Mouse (Mus musculus) adrenal gland, postnatal 10 days (tissue): ENCODE data around the gene Pih1d3. TPM values are rescaled to one million over a fixed set of nuclear protein-coding genes. Genes with fewer than 3 reads are reported as not detected.

ENCODE experiments used
- DNase-seq: peaks from one replicate; pipeline ENCODE4 v3.0.0; 2021; ENCODE audit warnings: mixed read lengths
- long read RNA-seq, 2 experiments: library from polyadenylated mRNA; stranded (forward); transcript quantifications; one replicate each; pipeline ENCODE4 v2.0.0; 2021
- total RNA-seq, 2 experiments: library from RNA; stranded (reverse); gene quantifications; 2 replicates each; pipeline ENCODE4 v1.2.3; 2021

Gene Pih1d3
- not detected for total RNA-seq
- long read RNA-seq, experiment 1: 0 reads
- long read RNA-seq, experiment 2: 0 reads

GRCm38 (mm10) chr1:31222564-31222963 lies at the start of gene Pih1d3, which contains the start of gene 4931428L18Rik:
TSS of gene Pih1d3 (plus strand) at chr1:31222838.
TSS of gene 4931428L18Rik (minus strand) at chr1:31222684.
- DNase-seq: no peak

DNA sequence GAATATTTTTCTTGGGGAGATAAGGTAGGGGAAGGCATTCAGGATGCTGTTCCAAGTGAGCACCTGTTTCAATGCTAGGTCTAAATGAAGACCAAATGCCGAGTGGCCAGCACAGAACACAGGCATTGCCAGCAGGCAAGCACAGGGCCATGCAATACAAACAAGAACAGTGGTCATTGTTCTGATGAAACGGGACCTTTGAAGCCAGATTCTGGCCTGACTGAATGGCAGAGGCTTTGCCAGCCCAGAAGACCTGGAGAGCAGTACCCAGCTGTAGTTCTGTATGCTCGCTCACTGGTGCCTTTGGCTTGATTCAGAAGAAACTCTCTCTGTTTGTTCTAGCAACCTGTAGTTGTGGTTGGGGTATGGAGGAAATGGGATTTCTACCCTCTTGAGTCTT lies 47.2 kb upstream of the Pih1d3 start:
- no peak for DNase-seq

- no peak for DNase-seq
Measured at GRCm38 (mm10) chr1:31176101-31176500, 46.5 kb upstream of the Pih1d3 start, which contains the start of gene Lgsn. TSS of gene Lgsn (plus strand) at chr1:31176401.

- DNase-seq: no peak
Measured at GRCm38 (mm10) chr1:31178264-31178663, 44.4 kb upstream of the Pih1d3 start.

- DNase-seq: no peak
Measured at GRCm38 (mm10) chr1:31190237-31190866, 32.3 kb upstream of the Pih1d3 start.

GRCm38 (mm10) chr1:31195633-31196032 lies 27.0 kb upstream of the Pih1d3 start:
- DNase-seq: no peak

- DNase-seq: no peak
Measured at GRCm38 (mm10) chr1:31196959-31197358, 25.7 kb upstream of the Pih1d3 start.

GRCm38 (mm10) chr1:31203771-31204170 lies 18.9 kb upstream of the Pih1d3 start:
- no peak for DNase-seq

DNA sequence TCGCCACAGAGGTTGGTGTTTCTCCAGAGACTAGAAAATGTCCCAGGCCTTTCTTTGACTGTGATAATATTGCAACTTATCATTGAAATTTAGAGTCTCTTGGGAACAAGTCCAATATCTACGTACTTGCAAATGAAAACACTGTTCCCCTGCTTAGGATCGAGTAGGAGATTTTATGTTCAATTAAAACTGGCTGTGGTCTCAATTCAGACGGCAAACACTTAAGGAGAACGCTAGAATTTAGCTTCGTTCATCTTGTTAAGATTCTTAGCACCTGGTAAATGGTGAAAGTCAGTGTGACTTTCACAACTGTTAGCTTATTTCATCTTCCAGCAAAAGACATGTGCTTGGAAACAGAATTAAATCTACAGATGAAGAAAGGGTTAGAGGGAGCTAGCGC lies 17.3 kb upstream of the Pih1d3 start:
- no peak for DNase-seq

DNA sequence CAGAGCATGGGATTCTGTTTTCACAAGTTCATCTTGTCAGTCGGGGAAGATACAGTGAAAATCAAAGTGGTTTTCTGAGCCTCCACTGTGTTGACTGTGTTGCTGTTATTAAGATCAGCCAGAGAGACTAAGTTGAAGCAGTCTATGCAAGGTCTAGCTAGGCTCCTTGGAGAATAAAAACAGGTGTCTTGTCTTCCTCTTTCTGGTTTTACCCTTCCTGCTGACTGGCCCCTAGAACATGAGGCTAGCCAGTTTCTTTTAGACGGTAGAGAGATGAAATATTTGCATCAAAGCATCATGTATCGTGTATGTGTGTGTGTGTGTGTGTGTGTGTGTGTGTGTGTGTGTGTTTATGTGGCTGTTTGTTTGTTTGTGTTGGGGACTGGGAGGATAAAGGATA lies 16.9 kb upstream of the Pih1d3 start:
- no peak for DNase-seq

- peak; percentile 67 for DNase-seq
Measured at GRCm38 (mm10) chr1:31210144-31210543, 12.5 kb upstream of the Pih1d3 start.

- DNase-seq: no peak
Measured at GRCm38 (mm10) chr1:31214831-31215230, 7.8 kb upstream of the Pih1d3 start.

DNA sequence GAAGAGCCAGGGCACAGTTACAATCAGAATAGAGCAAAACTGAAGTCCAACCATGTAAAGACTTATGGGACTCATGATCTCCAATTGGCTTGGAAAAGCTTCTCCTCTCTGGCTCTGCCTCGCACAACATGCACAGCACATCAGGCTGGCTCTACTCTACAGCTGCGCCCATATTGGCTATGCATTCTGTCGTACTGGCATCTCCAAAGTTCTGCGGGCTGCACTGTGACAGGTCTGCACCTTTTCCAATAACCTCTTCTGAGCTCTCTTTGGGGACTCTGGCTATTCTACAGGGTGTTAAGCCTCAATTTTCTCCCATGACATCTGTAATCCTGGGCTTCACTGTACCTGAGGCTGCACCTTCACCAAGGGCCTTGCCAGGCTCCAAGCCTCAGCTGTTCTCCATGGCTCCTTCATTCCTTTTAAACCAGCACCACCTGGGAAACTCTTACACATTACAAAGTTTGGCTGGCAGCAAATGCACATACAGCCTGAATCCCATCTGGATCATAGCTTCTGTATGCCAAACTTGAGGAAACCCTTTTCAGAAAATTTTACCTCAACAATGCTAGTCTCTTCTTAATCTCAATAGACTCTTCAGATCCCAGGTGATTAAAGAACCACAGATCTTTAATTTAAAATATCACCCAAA lies 1.9 kb upstream of the Pih1d3 start:
- no peak for DNase-seq

DNA sequence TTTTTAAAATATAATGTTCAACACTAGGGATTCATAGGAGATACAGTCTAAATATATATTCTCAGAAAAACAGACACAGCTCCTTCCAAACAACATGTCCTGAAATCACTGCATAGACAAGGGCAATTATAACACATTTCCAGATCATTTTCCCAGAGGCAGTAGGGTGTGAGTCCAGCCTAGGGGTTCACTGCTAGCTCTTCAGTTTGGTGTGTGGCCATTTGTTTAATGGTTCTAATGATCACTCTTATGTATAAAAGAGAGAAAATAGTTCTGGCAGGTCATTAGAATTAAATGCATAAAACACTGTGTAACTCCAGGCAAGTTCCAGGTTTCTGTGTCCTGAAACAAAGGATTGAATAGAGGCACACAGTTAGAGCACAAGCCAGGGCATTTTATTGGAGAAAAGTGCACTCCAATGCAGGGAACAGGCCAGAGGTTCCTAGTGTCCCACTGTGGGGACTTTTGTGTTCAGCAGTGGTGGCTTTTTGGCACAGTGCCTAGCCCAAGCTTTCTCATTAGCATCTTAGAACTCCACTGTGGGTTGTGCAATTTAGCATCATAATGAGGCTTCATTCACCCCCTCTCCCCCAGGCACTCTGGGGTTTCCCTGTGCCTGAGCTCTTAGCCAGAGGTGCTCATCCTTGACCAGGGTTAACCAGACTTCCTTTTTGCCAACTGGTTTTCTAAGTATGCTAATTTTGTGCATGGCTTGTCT lies 10.8 kb downstream of the Pih1d3 start:
- DNase-seq: no peak

DNA sequence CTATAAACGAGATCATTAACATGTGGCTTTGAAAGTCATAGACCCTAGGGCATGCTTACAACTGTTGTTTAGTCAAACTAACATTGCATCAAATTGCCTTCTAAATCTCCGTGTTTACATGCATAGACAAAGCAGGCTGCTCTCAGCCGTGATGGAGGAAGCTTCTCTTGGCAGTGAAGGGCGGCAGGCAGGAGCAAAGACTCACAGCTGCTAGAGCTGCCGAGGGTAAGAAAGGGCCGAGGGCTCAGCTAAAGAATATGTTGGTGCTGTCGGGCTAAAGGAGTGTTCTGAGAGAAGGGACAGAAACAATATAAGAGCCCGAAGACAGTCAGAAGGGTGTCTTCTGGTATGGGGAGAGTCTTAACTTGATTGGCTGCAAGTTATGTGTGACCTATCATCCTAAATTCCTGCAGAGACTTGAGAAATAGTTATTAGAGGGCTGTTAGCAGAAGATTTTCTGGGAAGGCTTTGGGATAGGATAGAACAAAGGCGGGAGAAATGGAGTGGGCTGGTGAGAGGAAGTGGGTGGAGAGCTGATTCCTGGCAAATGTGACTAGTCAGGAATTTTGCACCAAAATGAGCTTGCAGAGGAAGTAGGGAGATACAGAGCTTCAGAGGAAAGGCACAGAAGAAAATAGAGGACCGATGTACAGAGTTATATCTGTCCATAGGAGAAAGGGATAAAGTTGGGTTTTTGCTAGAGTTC lies 37.7 kb downstream of the Pih1d3 start:
- no peak for DNase-seq

Other genes with a start within 250 kb of the Pih1d3 start
- not detected for gene AC153137.1, start 244.9 kb upstream of the Pih1d3 start, total RNA-seq
- gene Lgsn, start 46.4 kb upstream of the Pih1d3 start, total RNA-seq: not detected
- gene 4931428L18Rik, start 154 bp upstream of the Pih1d3 start, total RNA-seq: under 1 TPM in 1 of 2 experiments, not detected in 1; 0.54 TPM